Mouse (Mus musculus) embryonic fibroblast, embryonic 13.5 days (primary cell): Measurements from ENCODE around the gene Ctsll3.

Experiments
- CTCF ChIP-seq: IDR thresholded peaks from 2 replicates; pipeline ENCODE4 v1.5.1; 2011; ENCODE audit warnings: mild to moderate bottlenecking, control low read depth, low read length, moderate library complexity, borderline replicate concordance; ENCODE audit not compliant: insufficient read depth
- POLR2A ChIP-seq: IDR thresholded peaks from 2 replicates; pipeline ENCODE4 v1.6.1; 2011; ENCODE audit warnings: low read depth, mild to moderate bottlenecking, control low read depth, low read length, moderate library complexity

DNA sequence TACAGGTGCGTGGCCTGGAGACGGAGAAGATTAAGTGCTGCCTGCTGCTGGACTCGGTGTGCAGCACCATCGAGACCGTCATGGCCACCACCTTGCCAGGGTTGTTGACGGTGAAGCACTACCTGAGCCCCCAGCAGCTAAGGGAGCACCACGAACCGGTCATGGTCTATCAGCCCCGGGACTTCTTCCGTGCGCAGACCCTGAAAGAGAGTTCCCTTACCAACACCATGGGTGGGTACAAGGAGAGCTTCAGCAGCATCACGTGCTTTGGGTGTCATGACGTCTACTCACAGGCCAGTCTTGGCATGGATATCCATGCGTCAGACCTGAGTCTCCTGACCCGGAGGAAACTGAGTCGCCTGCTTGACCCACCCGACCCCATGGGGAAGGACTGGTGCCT is 41.5 kb downstream of the Ctsll3 start:
- TF ChIP-seq CTCF (no peak), POLR2A (no peak)
